Mouse (Mus musculus): ENCODE results near the gene Zdhhc12. TPM values are rescaled to one million over a fixed set of nuclear protein-coding genes. Genes with fewer than 3 reads are reported as not detected.

The Zdhhc12 gene
- total and polyA plus RNA-seq, 3 experiments: 2.8 to 15.8 (median 3.6) TPM

GRCm38 (mm10) chr2:30044550-30044949 is 48.9 kb downstream of the Zdhhc12 start:
- Histone ChIP-seq H3K9ac (ENCODE audit: low read depth, low read length) (no peak overlapping the region), H3K79me2 (replicated peaks; ENCODE audit: control insufficient read depth, insufficient read depth, low read length) (no peaks in the 10 kb centered on the region), H3K4me1 (ENCODE audit: control insufficient read depth, insufficient read depth, low read length) (peaks cover 2% of the 10 kb centered on the region; the same call in 1 of the 2 replicates), H3K4me3 (no peak overlapping the region), H3K36me3 (ENCODE audit: control insufficient read depth, insufficient read depth, low read length) (no peaks in the 10 kb centered on the region), H3K27me3 (ENCODE audit: control insufficient read depth, insufficient read depth, low read length) (no peaks in the 10 kb centered on the region), H3K27ac (no peak overlapping the region)
- intact Hi-C loops (cut with DNase I): loop anchor here (5.0 kb wide), 1 partner anchor 118 kb away; no protein-coding TSS in a partner anchor
- WGBS: 91% methylated on average over 5 of the region's 5 CpGs
- no peak for DNase-seq
- TF ChIP-seq EP300 (IDR thresholded peaks at IDR 0.05; ENCODE audit: insufficient read depth, low read depth, low read length): no peak
- TF ChIP-seq CTCF (IDR thresholded peaks at IDR 0.05): no peak
- TF ChIP-seq POLR2A (IDR thresholded peaks at IDR 0.05; ENCODE audit: insufficient read depth, low read depth, low read length): no peak

- Histone ChIP-seq H3K27me3 (ENCODE audit: control insufficient read depth, insufficient read depth, low read length) (no peaks in the 10 kb centered on the region), H3K4me3 (no peak overlapping the region), H3K27ac (no peak overlapping the region), H3K4me1 (ENCODE audit: control insufficient read depth, insufficient read depth, low read length) (peaks cover 2% of the 10 kb centered on the region; the same call in 1 of the 2 replicates), H3K36me3 (ENCODE audit: control insufficient read depth, insufficient read depth, low read length) (no peaks in the 10 kb centered on the region), H3K79me2 (replicated peaks; ENCODE audit: control insufficient read depth, insufficient read depth, low read length) (no peaks in the 10 kb centered on the region), H3K9ac (ENCODE audit: low read depth, low read length) (no peak overlapping the region)
- WGBS: 11% methylated on average over 4 of the region's 4 CpGs
- intact Hi-C loops (cut with DNase I): loop anchor here (2.0 to 5.0 kb wide), 2 partner anchors 54 to 120 kb away; no protein-coding TSS in a partner anchor
- DNase-seq: peak; percentile 70 to 84
- TF ChIP-seq EP300 (IDR thresholded peaks at IDR 0.05; ENCODE audit: insufficient read depth, low read depth, low read length) (no peak), CTCF (IDR thresholded peaks at IDR 0.05) (peak; percentile 82)
Observed at GRCm38 (mm10) chr2:30042445-30042844, 51.0 kb downstream of the Zdhhc12 start.

Other genes starting within 250 kb of the Zdhhc12 start
- 1 to 10 TPM; 3.0 to 4.1 TPM for gene Cercam, start 224.5 kb downstream of the Zdhhc12 start, total RNA-seq (2021)
- gene Cercam, start 224.5 kb downstream of the Zdhhc12 start, polyA plus RNA-seq (2012; rRNA removed): 6.9 and 9.1 TPM in 2 replicates
- gene Odf2, start 204.4 kb downstream of the Zdhhc12 start, total RNA-seq (2021): 10 to 100 TPM; 16.6 to 20.1 TPM
- gene Odf2, start 204.4 kb downstream of the Zdhhc12 start, polyA plus RNA-seq (2012; rRNA removed): 22.2 and 22.3 TPM in 2 replicates
- gene Gle1, start 158.2 kb downstream of the Zdhhc12 start, total RNA-seq (2021): 10 to 100 TPM; 23.8 to 25.6 TPM
- gene Gle1, start 158.2 kb downstream of the Zdhhc12 start, polyA plus RNA-seq (2012; rRNA removed): 14.9 and 25.5 TPM in 2 replicates
- gene Sptan1, start 128.1 kb downstream of the Zdhhc12 start, total RNA-seq (2021): 100 to 1,000 TPM; 159 to 167 TPM
- 130 and 163 TPM in 2 replicates for gene Sptan1, start 128.1 kb downstream of the Zdhhc12 start, polyA plus RNA-seq (2012; rRNA removed)
- gene Wdr34, start 44.8 kb downstream of the Zdhhc12 start, total RNA-seq (2021): 1 to 10 TPM; 6.4 TPM
- gene Wdr34, start 44.8 kb downstream of the Zdhhc12 start, polyA plus RNA-seq (2012; rRNA removed): 10.3 and 11.6 TPM in 2 replicates
- 10 to 100 TPM; 88.7 to 96.7 TPM for gene Set, start 36.3 kb downstream of the Zdhhc12 start, total RNA-seq (2021)
- gene Set, start 36.3 kb downstream of the Zdhhc12 start, polyA plus RNA-seq (2012; rRNA removed): 21.9 and 36.4 TPM in 2 replicates
- 10 to 100 TPM in 1 of 2 experiments, 1 to 10 TPM in 1; 8.8 to 10.4 TPM for gene Pkn3, start 16.0 kb downstream of the Zdhhc12 start, total RNA-seq (2021)
- 13.6 and 15.0 TPM in 2 replicates for gene Pkn3, start 16.0 kb downstream of the Zdhhc12 start, polyA plus RNA-seq (2012; rRNA removed)
- gene Zer1, start 30.9 kb upstream of the Zdhhc12 start, total RNA-seq (2021): 10 to 100 TPM; 21.9 to 26.6 TPM
- 45.1 TPM in 2 replicates for gene Zer1, start 30.9 kb upstream of the Zdhhc12 start, polyA plus RNA-seq (2012; rRNA removed)
- 10 to 100 TPM; 17.2 to 17.4 TPM for gene Tbc1d13, start 40.1 kb upstream of the Zdhhc12 start, total RNA-seq (2021)
- gene Tbc1d13, start 40.1 kb upstream of the Zdhhc12 start, polyA plus RNA-seq (2012; rRNA removed): 25.4 and 33.7 TPM in 2 replicates
- 10 to 100 TPM; 90.6 to 93.3 TPM for gene Endog, start 77.8 kb upstream of the Zdhhc12 start, total RNA-seq (2021)
- 87.4 and 119 TPM in 2 replicates for gene Endog, start 77.8 kb upstream of the Zdhhc12 start, polyA plus RNA-seq (2012; rRNA removed)
- 1 to 10 TPM; 5.1 to 5.4 TPM for gene Spout1, start 84.8 kb upstream of the Zdhhc12 start, total RNA-seq (2021)
- gene Spout1, start 84.8 kb upstream of the Zdhhc12 start, polyA plus RNA-seq (2012; rRNA removed): 9.4 and 10.3 TPM in 2 replicates
- 10 to 100 TPM; 32.1 to 35.7 TPM for gene Kyat1, start 112.2 kb upstream of the Zdhhc12 start, total RNA-seq (2021)
- gene Kyat1, start 112.2 kb upstream of the Zdhhc12 start, polyA plus RNA-seq (2012; rRNA removed): 57.5 and 68.6 TPM in 2 replicates
- 10 to 100 TPM; 68.2 to 83.3 TPM for gene Lrrc8a, start 144.1 kb upstream of the Zdhhc12 start, total RNA-seq (2021)
- gene Lrrc8a, start 144.1 kb upstream of the Zdhhc12 start, polyA plus RNA-seq (2012; rRNA removed): 46.4 and 49.1 TPM in 2 replicates
- 1 to 10 TPM; 4.6 to 6.0 TPM for gene Gm28035, start 146.9 kb upstream of the Zdhhc12 start, total RNA-seq (2021)
- 7.6 and 14.7 TPM in 2 replicates for gene Gm28035, start 146.9 kb upstream of the Zdhhc12 start, polyA plus RNA-seq (2012; rRNA removed)
- gene Phyhd1, start 172.6 kb upstream of the Zdhhc12 start, total RNA-seq (2021): 100 to 1,000 TPM; 112 to 148 TPM
- gene Phyhd1, start 172.6 kb upstream of the Zdhhc12 start, polyA plus RNA-seq (2012; rRNA removed): 108 and 180 TPM in 2 replicates
- gene Gm28038, start 187.4 kb upstream of the Zdhhc12 start, total RNA-seq (2021): 1 to 10 TPM; 2.6 to 6.3 TPM
- gene Gm28038, start 187.4 kb upstream of the Zdhhc12 start, polyA plus RNA-seq (2012; rRNA removed): not detected in 2 replicates
- gene Dolk, start 192.7 kb upstream of the Zdhhc12 start, total RNA-seq (2021): 10 to 100 TPM; 21.6 to 25.3 TPM
- 23.9 and 35.1 TPM in 2 replicates for gene Dolk, start 192.7 kb upstream of the Zdhhc12 start, polyA plus RNA-seq (2012; rRNA removed)
- 10 to 100 TPM; 15.3 to 16.9 TPM for gene Nup188, start 192.7 kb upstream of the Zdhhc12 start, total RNA-seq (2021)
- 15.3 and 18.4 TPM in 2 replicates for gene Nup188, start 192.7 kb upstream of the Zdhhc12 start, polyA plus RNA-seq (2012; rRNA removed)